Mouse (Mus musculus) embryo, embryonic 10 days (tissue): ENCODE measurements around the gene Cnot10.

ENCODE experiments used
- DNase-seq: peaks from one replicate; pipeline ENCODE4 v3.0.0-alpha.2; 2015; ENCODE audit warnings: low spot score

Cnot10 gene

DNA sequence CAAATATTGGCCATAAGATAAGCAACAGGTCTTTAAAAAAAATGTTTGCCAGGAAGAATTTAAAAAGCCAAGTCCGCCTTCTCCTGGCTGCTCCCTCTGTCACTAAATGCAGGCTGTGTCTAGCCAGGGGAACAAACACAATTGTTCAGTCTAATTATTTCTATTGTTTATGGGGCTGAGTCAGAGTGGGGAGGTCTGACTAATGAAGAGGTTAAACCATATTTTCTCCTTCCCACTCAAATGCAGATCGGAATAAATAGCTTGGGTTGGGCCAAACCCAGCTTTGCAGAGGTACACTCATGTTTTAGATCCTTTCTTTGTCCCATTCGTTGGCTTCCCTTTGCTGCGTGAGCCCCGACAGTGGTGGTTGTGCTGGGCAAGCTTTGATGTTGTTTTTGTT, 9.4 kb upstream of the Cnot10 start:
- no peak for DNase-seq

DNA sequence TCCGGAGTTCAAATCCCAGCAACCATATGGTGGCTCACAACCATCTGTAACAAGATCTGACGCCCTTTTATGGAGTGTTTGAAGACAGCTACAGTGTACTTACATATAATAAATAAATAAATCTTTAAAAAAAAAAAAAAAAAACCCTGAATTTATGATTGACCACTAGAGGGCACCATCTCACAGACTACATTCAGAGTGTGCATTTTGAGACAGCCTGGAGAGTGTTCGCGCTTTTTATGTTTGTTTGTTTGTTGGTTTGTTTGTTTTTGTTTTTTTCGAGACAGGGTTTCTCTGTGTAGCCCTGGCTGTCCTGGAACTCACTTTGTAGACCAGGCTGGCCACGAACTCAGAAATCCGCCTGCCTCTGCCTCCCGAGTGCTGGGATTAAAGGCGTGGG, 8.5 kb upstream of the Cnot10 start:
- DNase-seq = peak; percentile 38

- DNase-seq = no peak
These were observed 7.8 kb upstream of the Cnot10 start for GRCm38 (mm10) chr9:114647506-114648432.

DNA sequence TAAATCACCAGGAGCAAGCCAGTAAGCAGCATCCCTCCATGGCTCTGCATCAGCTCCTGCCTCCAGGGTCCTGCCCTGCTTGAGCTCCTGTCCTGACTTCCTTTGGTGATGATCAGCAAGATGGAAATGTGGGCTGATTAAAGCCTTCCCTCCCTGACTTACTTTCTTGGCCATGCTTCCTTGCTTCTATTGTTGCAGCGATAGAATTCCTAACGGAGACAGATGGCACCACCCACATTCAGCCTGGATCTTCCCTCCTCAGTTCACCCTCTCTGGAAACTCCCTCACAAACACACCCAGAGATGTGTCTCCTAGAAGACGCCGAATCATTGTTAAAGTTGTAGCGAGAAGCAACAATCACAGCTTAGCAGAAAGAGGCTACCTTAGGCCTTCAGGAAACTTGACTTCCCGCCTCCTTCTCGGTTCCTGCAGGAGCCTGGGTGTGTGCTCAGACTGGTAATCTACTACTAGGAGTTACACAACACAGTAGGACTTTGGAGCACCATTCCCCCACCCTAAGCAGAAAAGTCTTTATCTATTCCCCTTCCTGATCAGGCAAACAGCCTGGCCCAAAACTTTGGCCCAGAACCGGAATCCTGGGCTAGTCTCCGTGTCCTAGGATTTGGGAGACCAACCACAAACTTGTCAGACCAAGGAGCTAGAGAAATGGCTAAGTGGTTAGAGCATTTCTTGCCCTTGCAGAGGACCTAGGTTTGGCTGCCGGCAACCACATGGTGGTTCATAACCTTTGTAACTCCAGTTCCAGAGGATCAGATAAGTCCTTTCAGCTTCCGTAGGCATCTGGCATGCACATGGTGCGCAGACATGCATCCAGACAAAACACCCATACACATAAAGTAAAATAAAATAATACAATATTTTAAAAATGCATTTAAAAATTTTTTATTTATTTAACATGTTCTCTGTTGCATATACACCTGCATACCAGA, 6.8 kb upstream of the Cnot10 start:
- no peak for DNase-seq

- DNase-seq = no peak
These were observed 717 bp downstream of the Cnot10 start for GRCm38 (mm10) chr9:114639186-114639748.

GRCm38 (mm10) chr9:114636751-114637150, 3.2 kb downstream of the Cnot10 start:
- DNase-seq = no peak

DNA sequence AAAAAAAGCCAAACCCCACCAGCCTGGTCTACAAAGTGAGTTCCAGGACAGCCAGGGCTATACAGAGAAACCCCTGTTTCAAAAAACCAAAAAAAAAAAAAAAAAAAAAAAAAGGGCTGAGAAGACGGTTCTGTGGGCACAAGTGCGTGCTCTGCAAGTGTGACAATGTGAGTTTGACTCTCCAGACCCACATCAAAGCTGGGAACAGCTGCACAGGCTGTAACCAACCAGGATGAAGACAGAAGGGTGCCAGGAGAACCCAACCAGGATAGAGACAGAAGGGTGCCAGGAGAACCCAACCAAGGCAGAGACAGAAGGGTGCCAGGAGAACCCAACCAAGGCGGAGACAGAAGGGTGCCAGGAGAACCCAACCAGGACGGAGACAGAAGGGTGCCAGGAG, 3.8 kb downstream of the Cnot10 start:
- DNase-seq = no peak

DNA sequence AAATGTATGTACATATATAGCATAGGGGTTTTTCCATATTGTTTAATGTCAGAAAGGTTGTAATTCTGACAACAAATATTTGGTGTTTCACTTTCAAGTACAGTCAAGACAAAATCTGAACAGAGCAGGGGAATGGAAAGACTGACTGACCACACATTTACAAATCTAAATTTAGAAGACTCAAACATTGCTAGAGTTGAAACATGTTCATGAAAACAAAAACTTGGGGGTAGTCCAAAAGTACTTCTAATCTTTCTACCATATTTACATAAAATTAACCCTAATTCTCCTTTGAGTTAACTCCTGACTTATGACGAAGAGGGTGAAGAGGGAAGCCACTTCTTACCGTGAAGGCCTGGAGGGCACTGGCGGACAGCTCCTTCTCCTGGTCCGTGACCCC, 7.7 kb downstream of the Cnot10 start:
- DNase-seq = no peak

- no peak for DNase-seq
These were observed 13.3 kb downstream of the Cnot10 start for GRCm38 (mm10) chr9:114626726-114627125.

GRCm38 (mm10) chr9:114624178-114624577, 15.8 kb downstream of the Cnot10 start:
- no peak for DNase-seq

GRCm38 (mm10) chr9:114621149-114621548, 18.8 kb downstream of the Cnot10 start:
- DNase-seq = no peak

- DNase-seq = no peak
These were observed 25.6 kb downstream of the Cnot10 start for GRCm38 (mm10) chr9:114614176-114614953.

DNA sequence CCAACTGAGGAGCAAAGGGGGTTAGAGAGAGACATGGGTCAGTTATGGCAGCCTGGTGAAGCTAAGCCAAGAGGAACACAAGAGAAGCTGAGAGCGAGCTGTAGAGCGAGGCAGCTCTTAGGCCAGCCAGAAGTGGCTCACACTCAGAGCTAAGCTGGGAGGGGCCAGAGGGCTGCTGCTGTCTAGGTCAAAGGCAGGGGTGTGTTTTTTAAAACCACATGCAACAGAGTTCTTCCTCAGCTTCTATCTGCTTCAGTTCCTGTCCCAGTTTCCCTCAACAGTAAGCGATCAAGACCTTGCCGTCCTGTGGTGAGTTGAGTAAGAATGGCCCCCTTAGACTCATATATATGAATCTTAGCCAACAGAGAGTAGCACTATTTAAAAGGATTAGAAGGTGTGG, 27.0 kb downstream of the Cnot10 start:
- DNase-seq = no peak

DNA sequence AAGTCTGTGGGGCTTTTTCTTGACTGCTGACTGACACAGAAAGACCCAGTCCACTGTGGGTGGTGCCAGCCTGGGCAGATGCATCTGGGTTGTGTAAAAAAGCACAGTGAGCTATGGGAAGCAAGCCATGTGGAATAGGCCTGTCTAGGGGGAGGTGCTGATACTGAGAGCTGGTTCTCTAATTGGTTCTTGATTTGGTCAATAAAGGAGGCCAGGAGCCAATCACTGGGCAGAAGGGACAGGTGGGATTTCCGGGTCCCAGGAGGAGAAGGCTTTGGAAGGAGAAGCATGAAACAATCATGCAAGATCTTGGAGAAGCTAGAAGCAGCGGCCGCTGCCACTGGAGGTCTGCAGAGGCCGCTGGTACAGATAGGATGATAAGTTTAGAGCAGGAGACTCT, 27.4 kb downstream of the Cnot10 start:
- no peak for DNase-seq

GRCm38 (mm10) chr9:114610266-114610665, 29.7 kb downstream of the Cnot10 start:
- no peak for DNase-seq

- peak; percentile 36 for DNase-seq
These were observed 36.0 kb downstream of the Cnot10 start for GRCm38 (mm10) chr9:114603876-114604540.

GRCm38 (mm10) chr9:114601096-114601495, 38.9 kb downstream of the Cnot10 start:
- DNase-seq = no peak

DNA sequence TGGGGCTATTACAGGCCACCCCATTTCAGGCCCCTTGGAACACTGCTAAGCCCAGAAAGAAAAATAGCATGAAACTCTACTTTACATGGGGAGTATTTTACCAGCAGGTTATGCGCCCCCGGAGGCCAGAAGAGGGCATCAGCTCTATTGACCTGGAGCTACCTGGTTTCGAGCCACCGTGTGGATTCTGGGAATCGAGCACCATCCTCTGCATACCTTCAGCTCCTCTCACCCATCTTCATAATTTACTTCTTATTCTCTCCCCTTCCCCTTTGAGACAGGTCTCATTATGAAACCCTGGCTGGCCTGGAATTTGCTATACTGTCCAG, 55.0 kb downstream of the Cnot10 start:
- peak; percentile 36 for DNase-seq

DNA sequence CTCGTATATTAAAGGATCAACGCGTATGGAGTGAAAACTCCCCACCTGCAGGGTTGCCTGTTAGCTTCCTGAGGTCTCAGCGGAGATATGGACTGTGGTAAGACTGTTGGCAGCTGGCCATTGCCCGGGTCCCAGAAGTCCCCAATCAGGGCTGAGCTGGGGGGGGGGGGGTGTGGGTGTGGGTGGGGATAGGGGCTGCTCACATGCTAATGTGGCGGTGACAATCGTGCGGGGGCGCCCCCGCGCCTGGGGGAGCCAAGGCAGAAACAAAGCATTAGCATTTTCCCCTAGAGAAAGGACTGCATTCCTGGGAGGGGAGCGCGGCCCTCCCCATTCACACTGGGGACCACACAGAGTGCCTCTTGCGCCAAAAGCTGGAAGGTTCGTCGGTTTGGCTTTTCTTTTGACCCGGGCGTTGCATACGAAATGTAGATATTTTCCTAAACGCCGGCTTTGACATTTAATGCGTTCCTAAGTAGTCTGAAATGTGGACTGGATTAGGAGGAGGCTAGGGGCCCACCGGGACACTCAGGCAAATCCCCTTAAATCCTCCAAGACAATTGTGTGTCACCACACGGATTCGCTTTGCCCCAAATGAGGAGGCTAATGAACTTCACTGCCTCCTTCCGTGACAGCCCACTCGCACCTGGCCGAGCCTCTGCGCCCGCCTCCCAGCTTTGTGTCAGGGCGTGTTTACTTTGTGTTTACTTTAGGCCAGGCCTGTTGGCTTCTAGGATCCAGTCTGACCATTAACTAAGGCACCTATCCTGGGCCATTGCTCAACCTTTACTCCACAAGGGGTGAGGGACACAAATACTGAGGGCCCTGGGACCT, 55.6 kb downstream of the Cnot10 start:
- DNase-seq = peak; percentile 75

GRCm38 (mm10) chr9:114583812-114584182, 56.2 kb downstream of the Cnot10 start:
- DNase-seq = peak; percentile 72
